Mouse (Mus musculus) lung, adult 10 weeks (tissue): ENCODE data around the gene Ghitm. TPM values are rescaled to one million over a fixed set of nuclear protein-coding genes. Genes with fewer than 3 reads are reported as not detected.

Experiments
- polyA plus RNA-seq: library from polyadenylated mRNA; stranded (reverse); fragments of 350-450 nt; fragmentation: Illumina TruSeq; extraction: RNeasy Lipid Tissue Mini Kit (QIAGEN cat#74804); gene quantifications from one replicate; pipeline ENCODE4 v1.2.3, GENCODE M21; 2014; ENCODE audit warnings: low read depth, low replicate concordance; ENCODE audit not compliant: insufficient read depth

Ghitm gene
- polyA plus RNA-seq: 137 TPM

DNA sequence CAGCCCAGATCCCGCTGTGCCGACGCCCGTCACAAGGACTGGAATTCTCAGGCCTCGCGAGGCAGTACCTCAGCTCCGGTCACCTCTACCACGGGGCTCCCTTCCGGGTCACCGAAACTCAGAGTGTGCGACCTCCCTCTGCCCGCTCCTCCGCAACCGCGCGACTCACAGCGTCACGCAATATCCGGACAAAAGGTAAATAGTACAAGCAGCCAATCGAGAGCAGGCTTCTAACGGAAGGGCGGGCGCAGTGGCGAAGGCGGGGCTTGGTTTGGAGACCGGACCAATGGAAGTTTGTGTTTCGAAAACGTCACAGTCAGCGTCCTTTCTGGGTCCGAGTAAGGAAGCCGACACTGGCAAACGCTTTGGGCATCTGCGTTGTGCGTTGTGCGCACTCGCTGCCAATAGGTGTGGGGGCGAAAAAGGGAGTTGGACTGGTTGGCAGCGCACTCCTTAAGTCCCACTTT lies at the start of gene Ghitm:
TSS of gene Ghitm (minus strand) at position 146 of the 467 bp plus-strand sequence.

GRCm38 (mm10) chr14:37113922-37114321 lies 21.1 kb downstream of the Ghitm start, which contains the start of gene 2610528A11Rik:
Gene 2610528A11Rik (minus strand): TSS chr14:37114022.

GRCm38 (mm10) chr14:37097956-37098530 lies 37.0 kb downstream of the Ghitm start, which contains the start of gene Cdhr1:
Gene Cdhr1 (minus strand): TSS chr14:37098347.

Other genes starting within 250 kb of the Ghitm start
- gene Ccser2, start 166.5 kb downstream of the Ghitm start, polyA plus RNA-seq: 19.4 TPM
- gene Rgr, start 86.3 kb downstream of the Ghitm start, polyA plus RNA-seq: not detected
- not detected for gene Lrit1, start 80.4 kb downstream of the Ghitm start, polyA plus RNA-seq
- not detected for gene Lrit2, start 67.3 kb downstream of the Ghitm start, polyA plus RNA-seq
- not detected for gene Cdhr1, start 36.9 kb downstream of the Ghitm start, polyA plus RNA-seq
- not detected for gene 2610528A11Rik, start 21.2 kb downstream of the Ghitm start, polyA plus RNA-seq